Mouse (Mus musculus) MEL (cell line): ENCODE data around the gene Nell2. TPM values are rescaled to one million over a fixed set of nuclear protein-coding genes. Genes with fewer than 3 reads are reported as not detected.

Source experiments
- DNase-seq: peaks from one replicate; pipeline ENCODE4 v3.0.0; 2011; ENCODE audit warnings: low read depth, low spot score
- H3K27ac ChIP-seq: 2 replicates; pipeline ENCODE4 v1.5.1; 2012; ENCODE audit warnings: low read depth, mild to moderate bottlenecking, control low read depth, low read length, moderate library complexity; ENCODE audit not compliant: control insufficient read depth
- H3K27me3 ChIP-seq, 2 experiments: fragments of 150-350 bp in 1 of 2; sonication (generic) in 1 of 2; 2 replicates each; pipeline ENCODE4 v1.6.1; 2012; ENCODE audit warnings: low read length in 2 of 2, mild to moderate bottlenecking in 2 of 2, improper control_type of control experiment in 1 of 2, moderate library complexity in 1 of 2; ENCODE audit not compliant: insufficient read depth in 2 of 2, control insufficient read depth in 1 of 2
- H3K36me3 ChIP-seq, 2 experiments: 2 replicates each; pipeline ENCODE4 v1.6.1; 2012 to 2014; ENCODE audit warnings: low read length in 2 of 2, improper control_type of control experiment in 1 of 2, inconsistent platforms in 1 of 2, mild to moderate bottlenecking in 1 of 2; ENCODE audit not compliant: insufficient read depth in 2 of 2, control insufficient read depth in 1 of 2
- H3K4me1 ChIP-seq, 2 experiments: fragments of 150-350 bp in 1 of 2; sonication (generic) in 1 of 2; 2 replicates each; pipeline ENCODE4 v1.6.1; 2012; ENCODE audit warnings: low read length in 2 of 2, improper control_type of control experiment in 1 of 2, mild to moderate bottlenecking in 1 of 2; ENCODE audit not compliant: insufficient read depth in 2 of 2, control insufficient read depth in 1 of 2
- H3K4me3 ChIP-seq, 2 experiments: fragments of 150-350 bp in 1 of 2; sonication (generic) in 1 of 2; 2 replicates each; pipeline ENCODE4 v1.5.1; 2012; ENCODE audit warnings: low read depth in 2 of 2, low read length in 2 of 2, mild to moderate bottlenecking in 2 of 2, moderate library complexity in 2 of 2, control low read depth in 1 of 2, improper control_type of control experiment in 1 of 2; ENCODE audit not compliant: control insufficient read depth in 1 of 2, insufficient read depth in 1 of 2
- H3K79me2 ChIP-seq: 2 replicates; pipeline ENCODE4 v1.6.1; 2012; ENCODE audit warnings: mild to moderate bottlenecking, low read length, moderate library complexity; ENCODE audit not compliant: control insufficient read depth, poor library complexity, insufficient read depth
- H3K9ac ChIP-seq: 2 replicates; pipeline ENCODE4 v1.6.1; 2012; ENCODE audit warnings: low read depth, mild to moderate bottlenecking, control low read depth, low read length, moderate library complexity; ENCODE audit not compliant: control insufficient read depth, poor library complexity, severe bottlenecking
- H3K9me3 ChIP-seq: fragments of 150-350 bp; sonication (generic); replicated peaks from 2 replicates; pipeline ENCODE4 v1.6.1; 2012; ENCODE audit warnings: mild to moderate bottlenecking, low read length, improper control_type of control experiment, moderate library complexity; ENCODE audit not compliant: insufficient read depth
- CHD1 ChIP-seq: IDR thresholded peaks from 2 replicates; pipeline ENCODE4 v1.6.1; 2012; ENCODE audit warnings: low read depth, mild to moderate bottlenecking, inconsistent platforms, low read length, improper control_type of control experiment
- CHD2 ChIP-seq: IDR thresholded peaks from 2 replicates; pipeline ENCODE4 v1.6.1; 2011; ENCODE audit warnings: low read length, improper control_type of control experiment
- CTCF ChIP-seq, 3 experiments: IDR thresholded peaks in 2 of 3; conservative IDR thresholded peaks in 1 of 3; 2 replicates each; pipeline ENCODE4 v1.5.1; 2011 to 2012; ENCODE audit warnings: low read length in 3 of 3, low read depth in 2 of 3, mild to moderate bottlenecking in 2 of 3, improper control_type of control experiment in 1 of 3, inconsistent platforms in 1 of 3, mixed read lengths in 1 of 3, moderate library complexity in 1 of 3; ENCODE audit not compliant: control insufficient read depth in 1 of 3, insufficient read depth in 1 of 3, poor library complexity in 1 of 3, severe bottlenecking in 1 of 3
- E2F4 ChIP-seq: IDR thresholded peaks from 2 replicates; pipeline ENCODE4 v1.6.1; 2011; ENCODE audit warnings: low read depth, low read length, improper control_type of control experiment, borderline replicate concordance
- ETS1 ChIP-seq: IDR thresholded peaks from 2 replicates; pipeline ENCODE4 v1.6.1; 2012; ENCODE audit warnings: low read depth, mild to moderate bottlenecking, inconsistent platforms, low read length, improper control_type of control experiment, moderate library complexity
- GATA1 ChIP-seq: IDR thresholded peaks from 2 replicates; pipeline ENCODE4 v1.6.1; 2011; ENCODE audit warnings: low read depth, low read length, improper control_type of control experiment
- JUND ChIP-seq: IDR thresholded peaks from 2 replicates; pipeline ENCODE4 v1.6.1; 2011; ENCODE audit warnings: low read depth, mild to moderate bottlenecking, improper control_type of control experiment, low read length
- MAFK ChIP-seq: IDR thresholded peaks from 2 replicates; pipeline ENCODE4 v1.6.1; 2011; ENCODE audit warnings: low read depth, mild to moderate bottlenecking, low read length, improper control_type of control experiment, borderline replicate concordance
- MAX ChIP-seq: IDR thresholded peaks from 2 replicates; pipeline ENCODE4 v1.6.1; 2011; ENCODE audit warnings: low read length, improper control_type of control experiment
- MAZ ChIP-seq: IDR thresholded peaks from 2 replicates; pipeline ENCODE4 v1.6.1; 2012; ENCODE audit warnings: low read depth, mild to moderate bottlenecking, inconsistent platforms, low read length, improper control_type of control experiment
- MEF2A ChIP-seq: IDR thresholded peaks from 2 replicates; pipeline ENCODE4 v1.6.1; 2014; ENCODE audit warnings: low read depth, mild to moderate bottlenecking, inconsistent platforms, low read length, improper control_type of control experiment; ENCODE audit not compliant: poor library complexity, insufficient replicate concordance, severe bottlenecking; ENCODE audit errors: extremely low read depth
- MXI1 ChIP-seq: IDR thresholded peaks from 2 replicates; pipeline ENCODE4 v1.6.1; 2011; ENCODE audit warnings: mild to moderate bottlenecking, low read depth, low read length, improper control_type of control experiment
- MYB ChIP-seq: IDR thresholded peaks from 2 replicates; pipeline ENCODE4 v1.6.1; 2011; ENCODE audit warnings: mild to moderate bottlenecking, low read depth, low read length, improper control_type of control experiment
- MYC ChIP-seq: IDR thresholded peaks from 2 replicates; pipeline ENCODE4 v1.6.1; 2011; ENCODE audit warnings: low read depth, mild to moderate bottlenecking, low read length, improper control_type of control experiment, moderate library complexity
- NELFE ChIP-seq: IDR thresholded peaks from 2 replicates; pipeline ENCODE4 v1.6.1; 2011; ENCODE audit warnings: low read depth, low read length, improper control_type of control experiment
- NRF1 ChIP-seq: IDR thresholded peaks from 2 replicates; pipeline ENCODE4 v1.6.1; 2014; ENCODE audit warnings: low read depth, mild to moderate bottlenecking, inconsistent platforms, low read length, improper control_type of control experiment, moderate library complexity; ENCODE audit not compliant: poor library complexity, insufficient read depth, severe bottlenecking
- POLR2A ChIP-seq, 2 experiments: IDR thresholded peaks; 2 replicates each; pipeline ENCODE4 v1.6.1; 2011 to 2012; ENCODE audit warnings: low read length in 2 of 2, mild to moderate bottlenecking in 2 of 2, control low read depth in 1 of 2, improper control_type of control experiment in 1 of 2, low read depth in 1 of 2, moderate library complexity in 1 of 2; ENCODE audit not compliant: control insufficient read depth in 1 of 2, insufficient read depth in 1 of 2, poor library complexity in 1 of 2
- POLR2AphosphoS2 ChIP-seq: IDR thresholded peaks from 2 replicates; pipeline ENCODE4 v1.6.1; 2011; ENCODE audit warnings: low read length, improper control_type of control experiment
- POLR2AphosphoS5 ChIP-seq: IDR thresholded peaks from 2 replicates; pipeline ENCODE4 v1.6.1; 2012; ENCODE audit warnings: low read depth, borderline replicate concordance, mild to moderate bottlenecking, inconsistent platforms, low read length, moderate library complexity, mixed read lengths
- RCOR1 ChIP-seq: IDR thresholded peaks from 2 replicates; pipeline ENCODE4 v1.6.1; 2012; ENCODE audit warnings: low read depth, mild to moderate bottlenecking, inconsistent platforms, low read length, improper control_type of control experiment
- SIN3A ChIP-seq: IDR thresholded peaks from 2 replicates; pipeline ENCODE4 v1.6.1; 2012; ENCODE audit warnings: low read length, improper control_type of control experiment, inconsistent platforms
- SMC3 ChIP-seq: IDR thresholded peaks from 2 replicates; pipeline ENCODE4 v1.6.1; 2011; ENCODE audit warnings: low read depth, low read length, improper control_type of control experiment
- TAL1 ChIP-seq: IDR thresholded peaks from 2 replicates; pipeline ENCODE4 v1.6.1; 2012; ENCODE audit warnings: mild to moderate bottlenecking, inconsistent platforms, low read length, moderate library complexity, mixed read lengths
- TBP ChIP-seq: IDR thresholded peaks from 2 replicates; pipeline ENCODE4 v1.8.0; 2011; ENCODE audit warnings: low read depth, low read length, improper control_type of control experiment
- TCF12 ChIP-seq: IDR thresholded peaks from 2 replicates; pipeline ENCODE4 v1.6.1; 2014; ENCODE audit warnings: low read depth, mild to moderate bottlenecking, inconsistent platforms, low read length, improper control_type of control experiment, moderate library complexity
- UBTF ChIP-seq: IDR thresholded peaks from 2 replicates; pipeline ENCODE4 v1.6.1; 2012; ENCODE audit warnings: low read depth, mild to moderate bottlenecking, inconsistent platforms, low read length, improper control_type of control experiment, moderate library complexity, borderline replicate concordance; ENCODE audit not compliant: insufficient read depth
- USF1 ChIP-seq: IDR thresholded peaks from 2 replicates; pipeline ENCODE4 v1.6.1; 2014; ENCODE audit warnings: low read depth, mild to moderate bottlenecking, inconsistent platforms, low read length, improper control_type of control experiment, moderate library complexity
- ZC3H11A ChIP-seq: IDR thresholded peaks from 2 replicates; pipeline ENCODE4 v1.6.1; 2012; ENCODE audit warnings: low read depth, mild to moderate bottlenecking, inconsistent platforms, low read length, improper control_type of control experiment
- polyA plus RNA-seq, 2 experiments: library from polyadenylated mRNA; stranded (reverse) in 1 of 2; unstranded in 1 of 2; fragments of >175 nt in 1 of 2; fragments of >200 nt in 1 of 2; gene quantifications; 2 replicates each; pipeline versions ENCODE4 v1.2.1 to v1.2.4; 2012; ENCODE audit warnings: low replicate concordance in 2 of 2, low read depth in 1 of 2; ENCODE audit not compliant: insufficient read length in 2 of 2, insufficient read depth in 1 of 2, missing spikeins in 1 of 2
- total RNA-seq: library from RNA; depleted of rRNA; stranded (reverse); fragments of 300-350 nt; gene quantifications from 2 replicates; pipeline ENCODE4 v1.2.3, GENCODE M21; 2012

Gene Nell2
- total and polyA plus RNA-seq, 3 experiments = not detected

DNA sequence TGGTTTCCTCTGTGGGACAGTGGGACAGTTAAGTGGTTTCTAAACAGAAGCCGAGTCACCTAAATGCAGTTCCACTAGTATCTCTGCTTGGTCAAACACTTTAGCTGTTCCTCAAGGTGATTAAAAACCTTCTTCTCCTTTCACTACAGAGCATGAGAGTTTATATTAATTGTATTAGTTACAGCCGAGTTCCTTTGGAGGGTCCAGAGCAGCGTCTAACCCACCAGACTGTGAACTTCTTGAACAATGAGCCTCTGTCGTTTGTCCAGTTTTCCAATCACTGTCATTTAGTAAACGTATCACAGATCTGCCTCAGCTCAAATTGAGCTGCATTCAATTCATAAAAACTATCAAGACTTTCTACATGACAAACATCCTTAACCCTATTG is 498.9 kb downstream of the Nell2 start:
- no peak overlapping the region for H3K27ac ChIP-seq
- H3K9me3 ChIP-seq = no peaks in the 10 kb centered on the region; the same call in 1 of the 2 replicates
- no peak overlapping the region for H3K9ac ChIP-seq
- H3K36me3 ChIP-seq = no peaks in the 10 kb centered on the region
- H3K27me3 ChIP-seq = no peaks in the 10 kb centered on the region
- H3K79me2 ChIP-seq = no peaks in the 10 kb centered on the region
- DNase-seq = no peak
- TF ChIP-seq RCOR1 = no peak
- no peak for TF ChIP-seq USF1
- no peak for TF ChIP-seq NELFE
- no peak for TF ChIP-seq TCF12
- no peak for TF ChIP-seq SIN3A
- TF ChIP-seq MAFK = no peak
- no peak for TF ChIP-seq MEF2A
- TF ChIP-seq E2F4 = no peak
- TF ChIP-seq MYB = no peak
- TF ChIP-seq JUND = no peak
- TF ChIP-seq MAZ = no peak
- no peak for TF ChIP-seq GATA1
- TF ChIP-seq MAX = no peak
- TF ChIP-seq TBP = no peak
- TF ChIP-seq SMC3 = no peak
- H3K4me1 ChIP-seq = no peaks in the 10 kb centered on the region
- H3K4me3 ChIP-seq = no peak overlapping the region

DNA sequence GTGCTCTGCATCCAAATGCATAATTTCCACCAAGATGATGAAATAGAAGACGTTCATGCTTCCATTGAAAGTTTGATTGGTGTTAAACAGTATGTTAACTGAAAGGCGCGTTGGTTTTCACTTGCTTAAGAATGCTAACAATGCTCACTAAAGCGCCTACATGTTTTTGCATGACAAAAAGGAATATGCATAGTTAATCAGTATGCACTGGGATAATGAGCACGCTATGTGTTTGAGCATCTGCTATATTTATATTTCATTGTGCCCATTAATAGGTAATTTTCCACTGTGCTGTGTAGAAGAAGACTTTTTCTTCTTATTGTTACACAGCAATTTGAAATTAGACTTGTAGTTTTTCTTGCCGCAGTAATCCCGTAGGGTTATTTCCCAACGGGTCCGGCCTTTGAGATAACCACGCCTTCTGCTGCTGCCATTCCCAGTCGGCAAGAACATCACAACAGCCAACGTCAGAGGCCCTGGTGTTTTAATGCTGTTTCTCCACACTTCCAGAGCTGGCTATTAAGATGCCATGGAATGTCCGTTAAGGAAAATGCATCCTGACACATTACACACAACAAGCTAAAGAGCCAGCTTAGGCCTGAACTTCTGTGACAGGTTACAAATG is 499.4 kb downstream of the Nell2 start:
- H3K4me3 ChIP-seq = no peak overlapping the region

More for the DNA sequence above, 499.4 kb downstream of the Nell2 start:
- no peaks in the 10 kb centered on the region for H3K4me1 ChIP-seq
- no peaks in the 10 kb centered on the region for H3K27me3 ChIP-seq
- no peak overlapping the region for H3K27ac ChIP-seq
- DNase-seq = no peak
- no peaks in the 10 kb centered on the region for H3K36me3 ChIP-seq
- no peaks in the 10 kb centered on the region; the same call in 1 of the 2 replicates for H3K9me3 ChIP-seq
- H3K9ac ChIP-seq = no peak overlapping the region
- H3K79me2 ChIP-seq = no peaks in the 10 kb centered on the region
- TF ChIP-seq POLR2AphosphoS2 (no peak), SMC3 (no peak), POLR2A (IDR thresholded peaks at IDR 0.05; ENCODE audit: control insufficient read depth in 1 of 2, insufficient read depth in 1 of 2, low read depth in 1 of 2, low read length in 2 of 2, poor library complexity in 1 of 2) (no peak), E2F4 (no peak), NRF1 (no peak), MYC (no peak), ZC3H11A (no peak), TCF12 (no peak), ETS1 (no peak), MXI1 (no peak), POLR2AphosphoS5 (no peak), JUND (no peak), UBTF (no peak), TAL1 (no peak), MAFK (no peak), MAX (no peak), CHD1 (no peak), CHD2 (no peak), CTCF (IDR thresholded peaks at IDR 0.05 in 2 of 3, conservative IDR thresholded peaks at IDR 0.05 in 1 of 3; ENCODE audit: control insufficient read depth in 1 of 3, insufficient read depth in 1 of 3, low read depth in 2 of 3, low read length in 3 of 3, poor library complexity in 1 of 3, severe bottlenecking in 1 of 3) (no peak)
